Mouse (Mus musculus) urinary bladder, postnatal 25 days (tissue): ENCODE data around the gene Baz2b.

Experiments
- DNase-seq: peaks from one replicate; pipeline ENCODE4 v3.0.0; 2022; ENCODE audit warnings: low spot score

Gene Baz2b

GRCm38 (mm10) chr2:60003038-60003664 lies 206.5 kb downstream of the Baz2b start:
- DNase-seq, result no peak

- DNase-seq, result no peak
These were observed 209.4 kb downstream of the Baz2b start for GRCm38 (mm10) chr2:60000268-60000667.

GRCm38 (mm10) chr2:59997479-59998228 lies 212.0 kb downstream of the Baz2b start:
- DNase-seq, result no peak

- DNase-seq, result no peak
These were observed 212.7 kb downstream of the Baz2b start for GRCm38 (mm10) chr2:59996911-59997310.

GRCm38 (mm10) chr2:59993190-59993535 lies 216.5 kb downstream of the Baz2b start:
- no peak for DNase-seq

- DNase-seq, result no peak
These were observed 217.0 kb downstream of the Baz2b start for GRCm38 (mm10) chr2:59992488-59993189.

- no peak for DNase-seq
These were observed 217.9 kb downstream of the Baz2b start for GRCm38 (mm10) chr2:59991775-59992174.

GRCm38 (mm10) chr2:59987521-59987920 lies 222.1 kb downstream of the Baz2b start:
- no peak for DNase-seq

GRCm38 (mm10) chr2:59979488-59980220 lies 230.0 kb downstream of the Baz2b start:
- DNase-seq, result no peak

GRCm38 (mm10) chr2:59976680-59977079 lies 233.0 kb downstream of the Baz2b start:
- no peak for DNase-seq

- DNase-seq, result no peak
These were observed 233.9 kb downstream of the Baz2b start for GRCm38 (mm10) chr2:59975772-59976171.

- no peak for DNase-seq
These were observed 235.7 kb downstream of the Baz2b start for GRCm38 (mm10) chr2:59973962-59974361.

GRCm38 (mm10) chr2:59973104-59973641 lies 236.5 kb downstream of the Baz2b start:
- no peak for DNase-seq

- no peak for DNase-seq
These were observed 239.1 kb downstream of the Baz2b start for GRCm38 (mm10) chr2:59970511-59970910.

GRCm38 (mm10) chr2:59969099-59969498 lies 240.5 kb downstream of the Baz2b start:
- no peak for DNase-seq

GRCm38 (mm10) chr2:59968593-59968992 lies 241.0 kb downstream of the Baz2b start:
- DNase-seq, result no peak

- no peak for DNase-seq
These were observed 243.2 kb downstream of the Baz2b start for GRCm38 (mm10) chr2:59966454-59966853.

- no peak for DNase-seq
These were observed 246.6 kb downstream of the Baz2b start for GRCm38 (mm10) chr2:59963011-59963410.

GRCm38 (mm10) chr2:59962579-59962978 lies 247.1 kb downstream of the Baz2b start:
- DNase-seq, result no peak

GRCm38 (mm10) chr2:59960495-59960772 lies 249.2 kb downstream of the Baz2b start:
- no peak for DNase-seq

- no peak for DNase-seq
These were observed 249.8 kb downstream of the Baz2b start for GRCm38 (mm10) chr2:59959668-59960494.

GRCm38 (mm10) chr2:59958543-59958942 lies 251.1 kb downstream of the Baz2b start:
- DNase-seq, result no peak
